In genomic region chr4:47399824-47400223, GRCm38 (mm10) we compare ENCODE assay signal across 8 mouse cellular contexts. TPM values are rescaled to one million over a fixed set of nuclear protein-coding genes. Genes with fewer than 3 reads are reported as not detected.
DNase-seq lines count a peak whose midpoint lies in the region; ATAC-seq lines count a peak whose summit lies in the region.

No protein-coding gene starts in this region.

- intact Hi-C loops in left cerebral cortex, postnatal 4 days (cut with DNase I): loop anchor here (10.0 kb wide), 2 partner anchors 155 to 275 kb away; no protein-coding TSS in a partner anchor

- peak; percentile 33 to 44 for DNase-seq in cerebellum, adult 18-20 months
- DNase-seq in left cerebral cortex, postnatal 4 days: peak; percentile 21
- DNase-seq in left cerebral cortex, adult 11 months (ENCODE audit: low spot score): no peak
- peak; percentile 19 for DNase-seq in R1 (ENCODE audit: low read depth, low spot score)
- DNase-seq in natural killer cell, adult 2 months (ENCODE audit: low spot score in 2 of 2): peak; percentile 33 to 52
- no peak for DNase-seq in left cerebral cortex, adult 18-20 months (ENCODE audit: low spot score in 2 of 2)

- ATAC-seq in cerebellum, adult (ENCODE audit: insufficient number of reproducible peaks, low FRiP score, low TSS enrichment): no peak
- ATAC-seq in hematopoietic stem cell, adult 5-6 weeks (replicated peaks in 1 of 2; ENCODE audit: insufficient read depth in 1 of 2, low FRiP score in 2 of 2, low TSS enrichment in 1 of 2, low read depth in 1 of 2, poor library complexity in 2 of 2, severe bottlenecking in 2 of 2): peak; percentile 88 to 93

RNA-seq across cellular contexts. Expression of gene Tgfbr1, which starts 46.8 kb away (rescaled TPM):
- total RNA-seq in left cerebral cortex, postnatal 4 days (2021): 10 to 100 TPM; 51.4 to 60.1 TPM
- total RNA-seq in hematopoietic stem cell, adult 5-6 weeks (2017): 34.1 and 38.3 TPM in 2 replicates
- 10 to 100 TPM; 17.5 to 18.1 TPM for total RNA-seq in left cerebral cortex, adult 18-20 months (2021)

Comparison
In these comparisons a context has a peak if more than half of its experiments do, and no peak if none do; other contexts are left out.
1. DNase-seq: peak in cerebellum, adult 18-20 months (2 of 2), left cerebral cortex, postnatal 4 days (single experiment), R1 (single experiment) and natural killer cell, adult 2 months (2 of 2); none in left cerebral cortex, adult 11 months (single experiment) and left cerebral cortex, adult 18-20 months (0 of 2).